Mouse (Mus musculus) adrenal gland, adult 8-10 months (tissue): ENCODE data around the gene Ripply3. TPM values are rescaled to one million over a fixed set of nuclear protein-coding genes. Genes with fewer than 3 reads are reported as not detected.
A peak's percentile ranks its signal among the peaks of the same experiment; 100 is the strongest.
"Not testable (repeated sequence)": the region's sequence is repeated elsewhere in the genome, so short reads cannot be mapped to it uniquely, and the experiment has no call there.

Experiments used
- DNase-seq: peaks from one replicate; pipeline ENCODE4 v3.0.0; 2022
- total RNA-seq, 4 experiments: library from RNA; stranded (reverse); gene quantifications; 2 replicates each; pipeline ENCODE4 v1.2.4; 2022

Ripply3 gene
- total RNA-seq, 4 experiments from 2014 or later: 4.6 to 12.6 (median 5.3) TPM

DNA sequence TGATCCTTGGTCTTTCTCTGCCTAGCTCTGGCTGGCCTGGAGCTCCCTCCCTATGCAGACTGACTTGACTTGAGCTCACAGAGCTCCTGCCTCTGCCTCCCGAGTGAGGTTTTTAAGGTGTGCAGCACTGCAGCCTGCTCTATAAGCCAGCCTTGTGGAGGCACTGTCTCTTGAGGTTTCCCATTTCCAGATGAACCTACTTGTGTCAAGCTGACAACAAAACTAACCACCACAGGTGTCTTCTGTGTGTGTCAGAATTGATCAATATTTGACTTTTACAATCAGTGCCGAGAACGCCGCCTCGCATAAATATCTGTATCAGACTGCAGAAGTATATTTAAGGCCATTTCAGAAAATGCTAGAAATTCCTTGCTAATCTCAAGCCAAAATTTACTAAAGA is 13.6 kb upstream of the Ripply3 start:
- DNase-seq: no peak

DNA sequence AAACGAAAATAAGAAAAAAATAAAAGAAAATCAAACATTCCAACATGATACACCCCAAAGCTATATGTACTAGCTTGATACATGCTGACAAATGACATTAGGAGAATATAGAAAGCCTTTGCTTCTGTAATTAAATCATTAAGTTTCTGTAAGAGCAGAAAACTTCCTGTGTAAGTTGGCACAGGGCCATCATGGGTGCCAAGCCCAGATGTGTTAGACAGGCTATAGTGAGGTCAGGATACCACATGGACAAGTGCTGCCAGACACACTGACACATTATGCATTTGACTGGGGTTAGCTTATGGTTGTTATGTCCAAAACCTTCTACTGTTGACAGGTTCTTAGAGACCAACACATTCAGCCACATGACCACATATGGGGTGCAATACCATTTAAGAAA is 13.0 kb upstream of the Ripply3 start:
- no peak for DNase-seq

DNA sequence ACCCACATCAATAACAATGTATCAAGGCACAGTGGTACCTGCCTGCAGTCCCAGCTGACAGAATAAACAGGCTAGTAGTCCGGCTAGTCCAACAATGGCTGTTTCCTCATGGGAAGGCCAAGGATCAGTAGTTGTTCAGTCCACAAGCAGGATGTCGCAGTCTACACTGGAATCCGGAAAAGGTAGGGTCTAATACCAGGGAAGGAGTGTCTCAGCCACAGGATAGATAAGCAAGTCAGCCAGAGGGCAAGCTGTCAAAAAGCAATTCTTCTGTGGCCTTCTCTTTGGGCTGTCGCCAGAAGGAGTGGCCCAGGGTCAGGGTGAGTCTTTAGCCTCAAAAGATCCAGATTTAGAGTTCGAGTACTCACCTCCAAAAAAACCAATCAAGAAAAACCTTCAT is 10.5 kb upstream of the Ripply3 start:
- peak; percentile 57 for DNase-seq

DNA sequence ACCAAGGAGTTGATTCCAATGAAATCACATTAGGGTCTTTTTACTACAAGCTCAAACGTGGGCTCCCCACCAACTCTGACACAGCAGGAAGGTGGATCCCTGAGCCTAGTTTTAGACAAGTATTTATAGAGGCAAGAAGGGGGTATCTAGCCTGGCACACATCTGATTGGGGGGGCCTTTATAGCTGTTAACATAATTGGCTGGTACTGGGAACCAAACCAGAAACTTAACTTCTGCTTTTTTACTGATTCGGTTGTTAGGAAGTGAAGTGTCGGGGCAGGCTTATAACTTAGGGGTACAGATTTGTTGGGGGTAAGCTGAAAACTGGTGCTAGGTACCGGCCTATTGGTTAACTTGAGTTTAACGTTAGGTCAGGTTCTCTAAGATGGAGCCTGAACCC is 8.0 kb upstream of the Ripply3 start:
- DNase-seq: no peak

DNA sequence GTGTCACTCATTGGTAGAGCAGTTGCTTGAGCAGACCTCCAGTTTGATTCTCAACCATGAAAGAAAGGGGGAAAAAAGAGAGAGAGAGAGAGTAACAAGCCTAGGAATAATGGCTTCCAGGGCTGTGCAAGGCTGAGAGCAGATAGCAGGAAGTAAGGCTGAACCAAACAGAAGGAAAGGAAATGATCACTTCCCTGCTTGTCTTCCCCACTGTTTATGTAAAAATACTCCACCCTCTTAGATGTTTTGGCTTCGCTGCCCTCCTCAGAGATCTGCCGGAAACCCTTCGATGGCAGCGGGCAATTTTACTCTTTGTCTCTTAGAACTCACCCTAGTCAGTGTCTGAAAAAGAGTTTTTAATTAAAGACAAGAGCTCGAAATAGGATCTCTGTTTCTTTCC is 4.5 kb upstream of the Ripply3 start:
- no peak for DNase-seq

DNA sequence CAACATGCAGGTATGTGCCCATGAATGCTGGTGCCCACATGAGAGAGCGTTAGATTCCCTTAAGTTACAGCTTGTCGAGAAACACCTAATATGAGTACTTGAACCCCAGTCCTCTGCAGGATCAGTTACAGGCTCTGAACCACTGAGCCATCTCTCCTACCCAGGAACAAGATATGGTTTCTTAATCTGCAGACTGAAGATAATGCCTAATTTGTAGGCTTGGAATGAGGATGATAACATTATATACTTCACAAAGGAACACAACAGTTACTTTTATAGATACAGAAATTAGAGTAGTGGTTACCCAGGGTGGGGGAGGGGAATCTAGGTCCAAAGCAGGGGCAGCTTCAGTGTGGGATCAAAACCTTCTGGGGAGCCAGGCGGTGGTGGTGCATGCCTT is 2.2 kb upstream of the Ripply3 start:
- no peak for DNase-seq

DNA sequence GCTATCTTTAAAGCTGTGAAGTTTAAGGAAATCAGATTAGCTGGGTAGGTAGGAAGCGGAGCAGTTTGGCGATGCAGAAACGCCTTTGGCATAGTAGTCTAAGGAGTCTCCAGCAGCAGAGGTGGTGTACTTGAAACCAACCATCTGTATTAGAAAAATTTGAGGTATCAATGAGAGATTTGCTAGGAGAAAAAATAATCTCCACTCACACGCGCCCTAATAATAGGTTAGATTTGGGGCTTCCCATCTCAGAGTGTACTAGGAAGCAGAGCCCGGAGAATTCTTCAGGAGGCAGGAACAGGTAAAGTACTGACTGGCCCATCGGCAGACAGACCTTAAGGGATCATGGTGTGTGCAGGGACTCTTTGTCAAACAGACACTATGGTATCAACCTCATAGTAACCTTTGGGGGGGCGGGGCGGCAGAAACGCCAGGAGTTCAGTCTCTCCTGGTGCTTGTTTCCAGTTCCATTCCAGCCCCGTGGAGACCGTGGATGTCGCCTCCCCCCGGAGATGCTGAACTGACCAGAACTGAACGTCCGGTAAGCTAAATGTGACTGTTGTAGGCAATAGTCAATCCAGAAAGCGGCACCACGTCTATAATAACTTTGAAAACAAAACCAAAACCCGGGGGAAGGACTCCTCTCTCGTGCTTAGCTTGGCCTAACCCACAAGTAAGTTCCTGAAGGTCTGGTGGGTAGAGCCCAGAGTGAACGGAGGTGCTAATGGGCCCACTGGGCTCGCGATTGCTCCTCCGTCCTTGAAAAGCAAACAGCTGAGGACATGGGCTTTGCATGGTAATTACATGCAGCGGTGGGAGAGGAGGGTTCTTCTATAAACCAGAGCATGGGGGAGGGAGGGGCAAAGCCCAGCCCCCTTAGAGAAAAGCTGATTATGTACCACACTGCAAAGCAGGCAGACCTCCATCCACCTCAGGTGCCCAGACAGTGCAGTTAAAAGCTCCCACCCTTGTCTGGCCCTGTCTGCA is 954 bp downstream of the Ripply3 start:
- DNase-seq: no peak

DNA sequence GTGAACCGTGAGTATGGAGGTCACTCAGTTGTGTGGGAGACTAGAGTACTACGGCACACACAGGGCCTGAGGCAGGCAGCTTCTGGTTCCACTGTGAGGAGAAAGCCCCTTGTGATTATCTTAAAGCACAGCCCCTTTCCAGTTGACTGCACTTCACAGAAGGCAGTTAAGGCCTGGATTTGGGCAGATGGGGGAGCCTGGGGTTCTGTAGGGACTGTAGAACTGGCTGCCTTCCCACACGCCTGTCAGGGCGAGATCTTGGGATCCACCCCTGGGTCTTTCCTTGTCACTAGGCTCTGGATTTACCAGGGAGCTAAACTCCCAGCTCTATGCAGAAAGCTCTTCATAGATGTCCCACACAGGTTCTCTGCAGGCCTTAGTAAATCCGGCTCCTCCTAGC is 2.2 kb downstream of the Ripply3 start:
- DNase-seq: no peak

DNA sequence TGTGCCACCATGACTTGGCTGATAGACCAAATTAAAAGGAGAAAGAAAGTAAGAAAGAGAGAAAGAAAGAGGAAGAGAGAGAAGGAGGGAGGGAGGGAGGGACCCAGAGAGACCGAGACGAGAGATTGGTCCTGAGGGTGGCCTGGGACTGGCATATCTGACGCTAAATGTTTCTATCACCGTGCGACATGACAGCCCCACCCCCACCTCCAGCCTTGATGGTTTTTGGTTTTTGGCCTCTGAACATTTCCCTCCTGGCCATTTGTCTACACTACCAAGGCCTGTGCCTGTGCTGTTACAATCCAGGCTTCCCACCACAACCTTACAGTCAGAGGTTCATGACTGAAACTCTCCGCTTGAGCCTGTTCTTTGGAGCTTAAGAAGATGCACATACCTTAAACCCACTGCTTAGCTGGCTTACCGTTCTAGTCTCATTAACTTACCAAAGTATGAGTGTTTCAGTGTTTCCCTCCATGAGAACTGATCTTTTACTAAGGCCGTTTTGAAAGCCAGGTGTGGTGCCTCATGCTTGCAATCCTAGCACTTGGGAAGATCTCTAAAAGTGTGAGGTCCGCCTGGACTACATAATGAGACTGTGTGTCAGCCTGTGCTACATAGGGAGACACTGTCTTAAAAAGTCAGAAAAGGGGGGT is 3.1 kb downstream of the Ripply3 start:
- no peak for DNase-seq

DNA sequence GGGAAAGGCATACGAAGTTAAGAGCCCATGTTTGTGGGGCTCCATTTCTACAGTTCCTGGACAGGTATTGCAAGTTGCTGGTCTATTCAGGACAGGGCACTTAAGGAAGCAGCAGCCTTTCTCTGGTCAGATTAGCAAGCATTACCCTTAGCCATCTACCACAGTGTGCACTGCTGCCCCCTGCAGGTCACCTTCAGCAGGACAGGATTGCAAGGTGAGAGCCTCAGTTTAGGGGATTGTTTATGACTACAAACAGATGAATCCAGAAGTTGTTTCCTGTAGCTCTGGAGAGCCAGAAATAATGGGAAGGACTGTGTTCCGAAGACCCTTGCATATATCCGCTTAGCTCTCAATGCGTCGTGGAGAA is 3.6 kb downstream of the Ripply3 start:
- DNase-seq: no peak

DNA sequence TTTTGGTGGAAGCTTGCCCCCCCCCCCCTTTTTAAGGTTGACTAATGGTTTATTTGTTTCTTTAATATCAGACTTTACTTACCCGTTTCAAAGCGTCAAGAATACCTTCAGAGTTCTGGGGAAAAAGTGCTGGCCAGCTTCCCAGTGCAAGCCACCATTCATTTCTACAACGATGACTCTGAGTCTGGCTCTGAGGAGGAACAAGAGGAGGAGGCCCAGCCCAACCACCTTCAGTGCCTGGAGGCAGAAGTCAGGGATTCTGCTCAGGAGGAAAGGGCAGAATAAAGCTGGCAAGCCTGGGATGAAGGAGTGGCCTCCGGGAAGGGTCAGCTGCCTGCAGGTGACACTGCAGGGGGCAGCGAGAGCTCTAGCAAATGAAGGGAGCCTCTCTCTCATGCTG is 7.4 kb downstream of the Ripply3 start:
- no peak for DNase-seq

DNA sequence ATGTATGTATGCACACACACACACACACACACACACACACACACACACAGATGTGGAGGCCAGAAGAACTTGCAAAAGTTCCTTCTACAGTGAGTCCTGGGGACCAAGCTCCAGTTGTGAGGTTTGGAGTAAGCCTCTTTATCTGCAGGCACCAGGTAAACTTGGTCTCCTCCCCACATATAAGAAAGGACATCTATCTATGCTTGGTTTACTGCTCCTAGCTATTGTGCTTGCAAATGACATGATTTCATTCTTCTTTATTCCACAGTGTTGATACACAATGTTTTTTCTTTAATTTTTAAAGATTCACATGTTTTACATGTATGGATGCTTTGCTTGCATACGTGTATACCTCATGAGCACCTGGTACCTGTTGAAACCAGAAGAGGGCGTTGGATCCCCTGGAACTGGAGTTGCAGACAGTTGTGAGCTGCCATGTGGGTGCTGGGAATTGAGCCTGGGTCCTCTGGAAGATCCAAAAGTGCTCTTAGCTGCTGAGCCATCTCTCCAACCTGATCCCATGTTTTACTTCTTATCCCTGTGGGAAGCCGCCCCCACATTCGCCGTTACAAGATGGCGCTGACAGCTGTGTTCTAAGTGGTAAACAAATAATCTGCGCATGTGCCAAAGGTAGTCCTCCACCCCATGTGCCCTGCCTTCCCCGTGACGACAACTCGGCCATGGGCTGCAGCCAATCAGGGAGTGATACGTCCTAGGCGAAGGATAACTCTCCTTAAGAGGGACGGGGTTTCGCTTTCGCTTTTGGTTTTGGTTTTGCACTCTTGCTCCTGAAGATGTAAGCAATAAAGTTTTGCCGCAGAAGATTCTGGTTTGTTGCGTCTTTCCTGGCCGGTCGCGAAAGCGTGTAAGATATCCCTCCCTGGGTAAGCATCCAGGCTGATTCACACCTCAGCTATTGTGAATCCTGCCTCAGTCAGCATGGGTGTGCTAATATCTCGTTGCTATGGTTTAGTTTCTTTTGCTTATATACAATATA is 11.2 kb downstream of the Ripply3 start:
- DNase-seq: not testable (repeated sequence)

DNA sequence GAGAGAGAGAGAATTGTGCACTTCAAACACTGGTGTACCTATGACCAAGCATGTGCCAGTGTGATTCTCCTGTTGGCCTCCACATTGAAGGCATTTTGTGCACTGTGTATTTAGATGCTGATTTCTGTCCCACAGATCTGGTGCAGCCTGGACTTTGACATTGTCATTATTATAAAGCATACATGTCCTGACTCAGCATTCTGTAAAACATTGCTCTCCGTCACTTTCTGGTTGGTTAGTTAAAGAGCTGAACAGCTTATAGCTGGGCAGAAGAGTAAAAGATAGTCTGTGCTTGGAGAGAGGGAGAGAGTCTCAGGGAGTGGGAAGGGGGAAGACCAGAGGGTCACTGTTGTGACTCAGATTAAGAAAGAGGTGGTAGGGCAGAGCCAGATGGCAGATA is 17.5 kb downstream of the Ripply3 start:
- DNase-seq: no peak

DNA sequence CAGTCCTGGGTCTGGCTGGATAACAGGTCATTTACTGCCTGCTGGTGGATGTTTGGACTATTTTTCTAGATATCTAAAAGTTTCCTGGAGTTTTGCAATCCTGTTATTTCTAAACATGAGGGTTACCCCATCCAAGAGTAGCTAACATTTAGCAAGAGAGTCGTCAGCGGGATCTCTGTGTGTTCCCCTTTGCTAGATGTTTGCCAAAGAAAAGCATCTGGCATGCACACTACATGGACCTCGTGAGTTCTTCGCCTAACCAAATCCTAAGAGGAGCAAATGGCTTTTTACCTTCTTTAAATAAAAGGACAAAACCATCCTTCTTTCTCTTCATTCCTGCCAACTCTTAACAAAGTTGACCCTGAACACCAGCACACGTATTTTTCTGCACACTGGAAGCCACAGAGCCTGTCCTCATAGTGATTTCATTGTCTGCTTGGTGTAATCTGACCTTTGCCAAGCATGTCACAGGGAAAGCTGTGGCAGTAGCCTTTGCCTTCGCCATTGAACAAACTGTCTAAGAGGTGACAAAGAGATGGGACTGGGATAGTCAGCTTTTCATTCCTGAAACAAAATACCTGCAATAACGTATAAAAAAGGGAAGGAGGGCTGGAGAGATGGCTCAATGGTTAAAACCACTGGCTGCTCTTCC is 19.0 kb downstream of the Ripply3 start:
- peak; percentile 10 for DNase-seq

DNA sequence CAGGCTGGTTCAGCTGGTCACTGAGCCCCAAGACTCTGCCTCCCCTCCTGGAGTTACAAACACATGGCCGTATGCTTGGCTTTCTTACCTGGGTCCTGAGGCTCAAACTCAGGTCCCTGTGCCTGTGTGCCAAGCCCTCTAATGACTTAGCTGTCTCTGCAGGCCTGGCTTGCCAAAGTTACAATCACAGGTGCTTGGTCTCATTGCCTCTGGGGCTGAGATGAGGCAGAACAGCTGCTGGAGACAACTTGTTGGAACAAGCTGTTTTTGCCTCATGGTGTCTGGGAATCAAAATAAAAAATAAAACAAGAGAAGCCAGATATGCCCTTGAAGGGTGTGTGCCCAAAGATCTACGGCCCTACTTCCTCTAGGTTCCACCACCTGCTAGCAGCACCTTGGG is 20.6 kb downstream of the Ripply3 start:
- no peak for DNase-seq

DNA sequence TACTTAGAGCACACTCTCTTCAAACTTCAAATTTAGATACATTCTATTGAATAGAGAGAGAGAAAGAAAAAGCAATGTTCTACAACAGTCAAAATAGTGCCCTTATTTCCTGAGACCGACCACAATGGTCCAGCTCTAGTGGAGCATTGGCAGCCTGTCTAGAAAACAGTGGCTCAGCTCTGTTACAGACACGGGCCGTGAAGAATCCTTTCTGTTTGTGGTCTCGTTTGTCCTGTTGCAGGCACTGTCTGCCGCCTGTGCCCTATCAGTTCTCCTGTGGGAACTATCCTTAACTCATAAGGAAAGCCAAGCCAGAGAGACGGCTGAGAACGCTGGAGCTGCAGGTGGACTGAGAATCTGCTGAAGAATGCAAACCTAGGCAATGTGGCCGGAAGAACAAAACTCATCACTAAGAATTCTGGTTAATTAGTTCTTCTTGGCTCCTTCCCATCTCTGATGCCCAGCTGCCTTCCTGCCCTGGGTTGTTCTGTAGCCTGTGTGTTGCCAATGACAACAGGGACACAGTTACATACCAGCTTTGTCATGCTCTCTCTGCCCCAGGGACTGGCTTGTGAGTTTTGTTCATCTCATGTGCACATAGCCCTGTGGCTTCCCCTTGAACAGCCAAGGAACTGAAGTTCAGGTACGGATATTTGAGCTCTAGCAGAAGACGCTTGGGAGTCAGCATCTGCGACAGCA is 21.5 kb downstream of the Ripply3 start:
- no peak for DNase-seq

DNA sequence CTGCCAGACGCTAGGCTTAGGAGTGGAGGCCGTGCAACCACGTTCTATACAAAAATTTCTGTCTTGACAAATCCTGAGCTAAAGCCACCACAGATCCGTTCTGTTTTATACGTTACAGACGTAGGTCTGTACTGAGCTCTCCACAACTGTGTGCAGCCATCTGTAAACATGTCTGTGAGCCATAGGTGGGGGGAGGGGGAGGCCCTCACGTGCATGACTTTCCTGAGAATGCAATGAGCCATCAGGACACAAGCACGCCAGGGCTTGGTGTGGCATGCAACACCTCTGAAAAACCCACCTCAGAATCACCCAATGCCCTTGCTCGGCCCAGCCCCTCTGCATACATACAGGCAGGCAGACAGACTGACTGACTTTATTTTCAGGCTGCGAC is 22.1 kb downstream of the Ripply3 start:
- DNase-seq: no peak

DNA sequence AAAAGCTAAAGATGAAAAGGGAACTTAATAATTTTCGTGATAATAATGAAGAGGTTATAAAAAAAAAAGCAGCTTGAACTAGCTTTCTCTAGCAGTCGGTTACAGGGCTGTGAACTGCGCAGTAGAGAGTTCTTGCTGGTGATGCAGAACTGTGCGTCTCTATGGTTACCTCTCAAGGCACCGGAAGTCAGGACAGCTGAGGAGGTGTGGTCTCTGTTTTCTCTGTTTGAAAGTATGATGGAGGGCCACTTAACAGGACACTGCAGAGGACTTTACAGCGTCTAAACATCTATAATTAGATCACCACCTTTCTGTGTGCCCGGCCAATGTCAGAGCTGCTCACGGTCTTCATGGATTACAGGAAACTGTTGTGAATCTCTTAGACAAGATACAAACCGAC is 26.2 kb downstream of the Ripply3 start:
- no peak for DNase-seq

DNA sequence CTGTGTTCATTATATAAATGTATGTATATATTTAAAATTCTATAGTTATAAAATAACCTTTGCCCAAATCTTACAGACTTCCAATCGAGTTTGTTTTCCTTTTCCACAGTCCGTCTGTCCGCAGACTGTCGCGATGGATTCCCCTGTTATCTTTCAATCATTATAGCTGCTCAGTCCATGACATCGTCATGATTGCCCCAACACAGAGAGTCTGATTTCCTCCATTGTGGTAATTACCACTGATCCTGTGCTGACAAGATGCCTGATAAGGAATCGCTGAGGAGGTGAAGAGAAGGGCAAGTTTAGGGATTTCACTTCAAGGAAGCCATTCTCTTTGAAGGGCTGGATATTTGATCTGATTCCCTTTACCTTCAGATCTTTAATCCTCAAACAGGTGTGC is 27.8 kb downstream of the Ripply3 start:
- no peak for DNase-seq

DNA sequence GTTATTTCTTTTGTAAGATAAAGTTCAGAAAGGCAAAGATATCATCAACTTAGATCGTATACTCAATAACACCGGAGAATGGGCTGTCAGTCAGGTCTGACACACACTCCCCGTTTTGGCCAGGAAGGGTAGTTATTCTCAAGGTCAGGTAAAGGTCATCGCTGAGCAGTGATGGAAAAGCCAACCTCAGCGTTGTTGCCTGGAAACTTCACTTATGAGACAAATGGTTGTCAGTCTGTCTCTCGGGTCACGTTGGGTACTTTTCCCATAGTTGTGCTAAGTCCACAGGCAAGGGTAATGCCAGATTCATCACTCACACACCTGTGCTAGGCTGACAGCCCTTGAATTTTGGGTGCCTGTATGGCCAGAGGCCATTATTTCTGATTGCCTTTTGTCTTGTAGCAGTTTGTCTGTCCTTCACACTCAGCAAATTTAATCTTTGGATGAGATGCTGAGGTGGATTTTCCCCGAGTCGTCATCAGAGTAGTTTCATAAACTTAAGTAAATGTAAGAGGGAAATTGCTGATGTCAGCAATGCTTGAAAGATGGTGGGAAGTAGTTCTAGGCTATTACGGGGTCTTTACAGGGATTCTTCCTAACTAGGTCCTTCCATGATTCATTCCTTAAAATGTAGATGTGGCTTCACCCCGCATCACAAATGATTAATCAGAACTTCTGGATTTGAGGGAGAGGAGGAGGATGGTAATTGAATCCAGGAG is 28.7 kb downstream of the Ripply3 start:
- no peak for DNase-seq

DNA sequence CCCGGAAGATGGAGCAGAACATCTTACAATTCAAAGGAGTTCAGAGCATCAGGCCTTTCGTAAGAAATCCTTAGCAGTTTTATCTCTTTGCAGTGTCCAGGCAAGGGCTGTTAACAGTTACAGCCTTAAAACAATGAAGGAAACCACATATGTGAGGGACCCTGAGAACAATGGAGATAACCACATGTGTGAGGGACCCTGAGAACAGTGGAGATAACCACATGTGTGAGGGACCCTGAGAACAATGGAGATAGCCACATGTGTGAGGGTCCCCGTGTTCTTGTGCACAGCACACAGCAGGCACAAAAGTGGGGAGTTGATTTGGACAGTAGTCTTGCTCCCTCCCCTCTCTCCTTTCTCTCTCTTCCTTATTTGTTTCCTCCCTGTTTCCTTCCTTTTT is 29.9 kb downstream of the Ripply3 start:
- DNase-seq: no peak
